Mouse (Mus musculus) kidney, postnatal 10 days (tissue): Measurements from ENCODE around the gene Lsm2.
A peak's percentile ranks its signal among the peaks of the same experiment; 100 is the strongest.
"Not testable (repeated sequence)": the region's sequence is repeated elsewhere in the genome, so short reads cannot be mapped to it uniquely, and the experiment has no call there.

Experiments
- DNase-seq: peaks from one replicate; pipeline ENCODE4 v3.0.0; 2021; ENCODE audit warnings: mixed read lengths

Lsm2 gene

GRCm38 (mm10) chr17:34957291-34957690 is 24.4 kb upstream of the Lsm2 start:
- not testable (repeated sequence) for DNase-seq

GRCm38 (mm10) chr17:34957966-34958365 is 23.7 kb upstream of the Lsm2 start:
- not testable (repeated sequence) for DNase-seq

GRCm38 (mm10) chr17:34958734-34959129 is 22.9 kb upstream of the Lsm2 start:
- DNase-seq = not testable (repeated sequence)

GRCm38 (mm10) chr17:34959130-34959778 is 22.4 kb upstream of the Lsm2 start, which contains the start of gene Hspa1b:
TSS of gene Hspa1b (minus strand) at chr17:34959238.
- DNase-seq = peak; percentile 87

GRCm38 (mm10) chr17:34959881-34960515 is 21.7 kb upstream of the Lsm2 start:
- DNase-seq = peak; percentile 65

GRCm38 (mm10) chr17:34960702-34961493 is 20.8 kb upstream of the Lsm2 start:
- DNase-seq = no peak

GRCm38 (mm10) chr17:34962125-34962524 is 19.5 kb upstream of the Lsm2 start:
- peak; percentile 63 for DNase-seq

- no peak for DNase-seq
Observed at GRCm38 (mm10) chr17:34962841-34963240, 18.8 kb upstream of the Lsm2 start.

- DNase-seq = peak; percentile 58
Observed at GRCm38 (mm10) chr17:34964640-34965049, 17.0 kb upstream of the Lsm2 start.

GRCm38 (mm10) chr17:34965627-34966026 is 16.0 kb upstream of the Lsm2 start:
- no peak for DNase-seq

- DNase-seq = not testable (repeated sequence)
Observed at GRCm38 (mm10) chr17:34969822-34970221, 11.8 kb upstream of the Lsm2 start, which contains the start of gene Gm20481. TSS of gene Gm20481 (plus strand) at chr17:34969912.

- not testable (repeated sequence) for DNase-seq
Observed at GRCm38 (mm10) chr17:34970850-34971249, 10.8 kb upstream of the Lsm2 start.

- DNase-seq = not testable (repeated sequence)
Observed at GRCm38 (mm10) chr17:34971694-34972068, 10.0 kb upstream of the Lsm2 start.

GRCm38 (mm10) chr17:34972069-34972749 is 9.5 kb upstream of the Lsm2 start, which contains the start of the genes Hspa1a and Hspa1l:
TSS of gene Hspa1a (minus strand) at chr17:34972156.
TSS of gene Hspa1l (plus strand) at chr17:34972703.
- DNase-seq = peak; percentile 85

GRCm38 (mm10) chr17:34975581-34976492 is 5.8 kb upstream of the Lsm2 start:
- DNase-seq = no peak

- no peak for DNase-seq
Observed at GRCm38 (mm10) chr17:34977000-34977399, 4.7 kb upstream of the Lsm2 start.

GRCm38 (mm10) chr17:34978239-34978638 is 3.4 kb upstream of the Lsm2 start:
- no peak for DNase-seq

- no peak for DNase-seq
Observed at GRCm38 (mm10) chr17:34979631-34980030, 2.0 kb upstream of the Lsm2 start.

GRCm38 (mm10) chr17:34980655-34981054 is 1.0 kb upstream of the Lsm2 start:
- peak; percentile 55 for DNase-seq

- DNase-seq = no peak
Observed at GRCm38 (mm10) chr17:34982328-34982727, 666 bp downstream of the Lsm2 start.

GRCm38 (mm10) chr17:34984218-34984617 is 2.6 kb downstream of the Lsm2 start:
- DNase-seq = no peak

GRCm38 (mm10) chr17:34994751-34995150 is 13.1 kb downstream of the Lsm2 start:
- DNase-seq = no peak
